Mouse (Mus musculus) heart, postnatal 0 days (tissue): ENCODE measurements around the gene Islr2. TPM values are rescaled to one million over a fixed set of nuclear protein-coding genes. Genes with fewer than 3 reads are reported as not detected.

Experiments
- ATAC-seq: fragments of 200-750 bp; cut with Nextera tagmentation; 2 replicates; pipeline ENCODE4 v1.8.0; 2017; ENCODE audit warnings: low read depth, moderate number of reproducible peaks, moderate library complexity; ENCODE audit not compliant: insufficient read depth
- DNase-seq: peaks from one replicate; pipeline ENCODE4 v3.0.0-alpha.2; 2016; ENCODE audit warnings: low spot score
- H3K27ac ChIP-seq: fragments of 300-500 bp; sonication (generic); 2 replicates; pipeline ENCODE4 v1.5.1; 2014; ENCODE audit warnings: low read depth, mild to moderate bottlenecking
- H3K27me3 ChIP-seq: fragments of 300-500 bp; sonication (generic); 2 replicates; pipeline ENCODE4 v1.6.1; 2014; ENCODE audit warnings: low read length, mixed read lengths; ENCODE audit not compliant: control insufficient read depth, insufficient read depth
- H3K36me3 ChIP-seq: fragments of 300-500 bp; sonication (generic); replicated peaks from 2 replicates; pipeline ENCODE4 v1.6.1; 2014; ENCODE audit warnings: low read length, mixed read lengths; ENCODE audit not compliant: control insufficient read depth, insufficient read depth
- H3K4me1 ChIP-seq: fragments of 300-500 bp; sonication (generic); 2 replicates; pipeline ENCODE4 v1.6.1; 2014; ENCODE audit warnings: antibody characterized with exemption; ENCODE audit not compliant: control insufficient read depth, insufficient read depth
- H3K4me2 ChIP-seq: fragments of 300-500 bp; sonication (generic); 2 replicates; pipeline ENCODE4 v1.6.1; 2014; ENCODE audit warnings: low read depth, mild to moderate bottlenecking, low read length, moderate library complexity
- H3K4me3 ChIP-seq: fragments of 300-500 bp; sonication (generic); 2 replicates; pipeline ENCODE4 v1.5.1; 2014; ENCODE audit warnings: low read depth, low read length
- H3K9ac ChIP-seq: fragments of 300-500 bp; sonication (generic); replicated peaks from 2 replicates; pipeline ENCODE4 v1.6.1; 2014; ENCODE audit warnings: low read depth, low read length, mixed read lengths
- H3K9me3 ChIP-seq: fragments of 300-500 bp; sonication (generic); replicated peaks from 2 replicates; pipeline ENCODE4 v1.6.1; 2016; ENCODE audit warnings: low read length; ENCODE audit not compliant: control insufficient read depth
- CTCF ChIP-seq: IDR thresholded peaks from 2 replicates; pipeline ENCODE4 v1.5.1; 2016; ENCODE audit warnings: antibody characterized with exemption, control low read depth, low read depth
- EP300 ChIP-seq: IDR thresholded peaks from 2 replicates; pipeline ENCODE4 v1.6.1; 2016; ENCODE audit warnings: antibody characterized with exemption, low read depth
- WGBS: fragments of 180-500 bp; shearing (Covaris S2); extraction: QIAGEN DNeasy Blood & Tissue Kit; methylation state at CpG from one replicate; pipeline ENCODE4 v1.1.7; 2014; 5-methylcytosine and 5-hydroxymethylcytosine counted together
- polyA plus RNA-seq: library from polyadenylated mRNA; unstranded; fragments of >200 nt; fragmentation: Nextera tagmentation; extraction: Ambion mirVana; gene quantifications from 2 replicates; pipeline ENCODE4 v1.2.1, GENCODE M21; 2015
- total RNA-seq: library from RNA; depleted of rRNA; stranded (reverse); fragments of >200 nt; gene quantifications from 2 replicates; pipeline ENCODE4 v1.2.3, GENCODE M21; 2014; ENCODE audit warnings: low replicate concordance

Islr2 gene
- total and polyA plus RNA-seq, 2 experiments from 2014 or later, result 0.08 to 0.69 TPM

- ATAC-seq, result no peak
- Histone ChIP-seq H3K27me3 (no peaks in the 10 kb centered on the region), H3K9ac (no peak overlapping the region), H3K36me3 (no peaks in the 10 kb centered on the region), H3K9me3 (no peaks in the 10 kb centered on the region; the same call in 1 of the 2 replicates), H3K4me1 (no peaks in the 10 kb centered on the region), H3K4me3 (no peak overlapping the region), H3K4me2 (no peak overlapping the region), H3K27ac (no peak overlapping the region)
- DNase-seq, result no peak
- 75% methylated on average over 6 of the region's 6 CpGs for WGBS
- TF ChIP-seq EP300, result no peak
- TF ChIP-seq CTCF, result no peak
Measured at GRCm38 (mm10) chr9:58169426-58169825, 34.7 kb downstream of the Islr2 start.

GRCm38 (mm10) chr9:58168880-58169279 lies 35.2 kb downstream of the Islr2 start:
- H3K4me3 ChIP-seq, result no peak overlapping the region
- TF ChIP-seq EP300 (no peak), CTCF (no peak)
- ATAC-seq (no peak), DNase-seq (no peak)
- no peak overlapping the region for H3K9ac ChIP-seq
- no peaks in the 10 kb centered on the region for H3K27me3 ChIP-seq
- H3K36me3 ChIP-seq, result no peaks in the 10 kb centered on the region
- H3K27ac ChIP-seq, result no peak overlapping the region
- H3K9me3 ChIP-seq, result no peaks in the 10 kb centered on the region; the same call in 1 of the 2 replicates
- WGBS, result 75% methylated on average over 3 of the region's 3 CpGs
- H3K4me2 ChIP-seq, result no peak overlapping the region
- H3K4me1 ChIP-seq, result no peaks in the 10 kb centered on the region

DNA sequence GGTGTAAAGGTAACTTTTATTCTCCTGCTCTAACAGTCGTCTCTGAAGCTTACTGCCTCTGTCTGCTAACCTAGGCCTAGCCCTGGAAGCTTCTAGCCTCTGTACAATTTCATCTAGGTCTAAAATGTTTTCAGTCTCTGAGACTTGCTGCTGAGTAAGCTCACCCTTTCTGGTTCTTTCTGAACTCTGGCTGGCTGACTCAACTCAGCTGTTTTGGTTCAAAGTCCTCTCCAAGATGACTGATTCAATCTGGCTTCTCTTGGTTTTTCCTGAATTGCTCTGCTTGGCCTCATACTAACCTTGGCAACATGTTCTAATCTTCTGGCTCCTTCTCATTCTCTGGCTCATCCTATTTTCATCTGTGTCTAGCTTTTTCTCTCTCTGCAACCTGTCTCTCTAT lies 38.3 kb downstream of the Islr2 start:
- Histone ChIP-seq H3K4me1 (no peaks in the 10 kb centered on the region), H3K9me3 (no peaks in the 10 kb centered on the region; the same call in 1 of the 2 replicates), H3K27me3 (no peaks in the 10 kb centered on the region), H3K27ac (no peak overlapping the region), H3K4me3 (no peak overlapping the region), H3K4me2 (no peak overlapping the region), H3K36me3 (no peaks in the 10 kb centered on the region), H3K9ac (no peak overlapping the region)
- DNase-seq (no peak), ATAC-seq (no peak)
- 84% methylated on average over 1 of the region's 1 CpGs for WGBS
- no peak for TF ChIP-seq CTCF
- TF ChIP-seq EP300, result no peak

GRCm38 (mm10) chr9:58163146-58163545 lies 41.0 kb downstream of the Islr2 start:
- DNase-seq, result no peak
- Histone ChIP-seq H3K9ac (no peak overlapping the region), H3K27me3 (no peaks in the 10 kb centered on the region), H3K36me3 (no peaks in the 10 kb centered on the region), H3K4me1 (no peaks in the 10 kb centered on the region), H3K9me3 (no peaks in the 10 kb centered on the region; the same call in 1 of the 2 replicates), H3K27ac (no peak overlapping the region), H3K4me2 (no peak overlapping the region), H3K4me3 (no peak overlapping the region)
- ATAC-seq, result no peak
- TF ChIP-seq EP300 (no peak), CTCF (no peak)
- WGBS, result 40% methylated on average over 5 of the region's 5 CpGs

DNA sequence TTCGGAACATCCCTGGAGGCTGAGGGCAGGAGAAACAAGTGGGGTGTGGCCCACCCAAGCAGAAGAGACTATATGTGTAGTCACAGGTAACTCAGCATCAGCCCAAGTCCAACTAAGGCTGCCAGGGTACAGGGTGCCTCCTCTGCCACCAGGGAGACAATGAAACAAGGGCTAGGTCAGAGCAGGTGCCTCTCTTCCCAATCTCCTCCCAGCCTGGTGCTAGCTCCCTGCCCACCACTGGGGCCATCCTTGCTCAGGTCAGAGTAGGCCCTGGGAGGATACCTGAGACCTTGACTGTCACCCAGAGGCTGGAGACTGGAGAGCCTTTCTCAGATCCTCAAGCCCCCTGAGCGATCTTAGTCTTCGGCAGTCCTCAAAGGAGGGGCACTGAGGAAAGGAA lies 41.9 kb downstream of the Islr2 start:
- Histone ChIP-seq H3K9me3 (no peaks in the 10 kb centered on the region; the same call in 1 of the 2 replicates), H3K4me3 (no peak overlapping the region), H3K36me3 (no peaks in the 10 kb centered on the region), H3K9ac (no peak overlapping the region), H3K4me2 (no peak overlapping the region), H3K4me1 (no peaks in the 10 kb centered on the region), H3K27ac (no peak overlapping the region), H3K27me3 (no peaks in the 10 kb centered on the region)
- DNase-seq (no peak), ATAC-seq (no peak)
- TF ChIP-seq CTCF, result no peak
- TF ChIP-seq EP300, result no peak
- WGBS, result 85% methylated on average over 3 of the region's 3 CpGs

- Histone ChIP-seq H3K9me3 (no peaks in the 10 kb centered on the region), H3K36me3 (no peaks in the 10 kb centered on the region), H3K9ac (no peak overlapping the region), H3K27me3 (no peaks in the 10 kb centered on the region), H3K4me1 (peaks cover 2% of the 10 kb centered on the region; the same call in 1 of the 2 replicates), H3K4me3 (no peak overlapping the region), H3K4me2 (no peak overlapping the region), H3K27ac (peak overlapping the region; percentile 8)
- no peak for DNase-seq
- TF ChIP-seq EP300, result no peak
- TF ChIP-seq CTCF, result no peak
- WGBS, result 52% methylated on average over 5 of the region's 5 CpGs
- no peak for ATAC-seq
Measured at GRCm38 (mm10) chr9:58160315-58160714, 43.8 kb downstream of the Islr2 start.
